Mouse (Mus musculus) heart, postnatal 0 days (tissue): Measurements from ENCODE around the gene Pdlim7.

Experiments
- CTCF ChIP-seq: IDR thresholded peaks from 2 replicates; pipeline ENCODE4 v1.5.1; 2016; ENCODE audit warnings: antibody characterized with exemption, control low read depth, low read depth
- EP300 ChIP-seq: IDR thresholded peaks from 2 replicates; pipeline ENCODE4 v1.6.1; 2016; ENCODE audit warnings: antibody characterized with exemption, low read depth

DNA sequence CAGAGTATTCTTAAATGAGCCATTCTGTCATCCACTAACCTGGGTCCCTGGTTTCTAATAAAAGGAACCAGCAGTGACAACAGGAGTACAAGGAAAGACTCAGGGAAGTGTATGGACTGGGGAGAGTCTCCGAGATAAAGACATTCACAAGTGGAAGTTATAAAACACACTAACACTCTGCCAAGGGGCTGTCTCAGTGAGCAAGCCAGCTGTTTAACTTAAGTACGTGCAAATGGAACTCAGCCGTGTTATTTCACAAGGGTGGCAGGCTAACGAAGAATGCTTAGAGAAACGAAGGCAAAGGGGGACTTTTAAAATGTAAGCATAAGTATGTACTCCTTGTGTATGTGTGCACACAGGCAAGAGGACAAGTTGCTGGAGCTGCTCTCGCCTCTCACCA lies 44.0 kb upstream of the Pdlim7 start:
- no peak for TF ChIP-seq CTCF
- no peak for TF ChIP-seq EP300
